Mouse (Mus musculus) right cerebral cortex, postnatal 25 days (tissue): ENCODE data around the gene Mea1.

Experiments
- DNase-seq: peaks from one replicate; pipeline ENCODE4 v3.0.0; 2022

Gene Mea1

DNA sequence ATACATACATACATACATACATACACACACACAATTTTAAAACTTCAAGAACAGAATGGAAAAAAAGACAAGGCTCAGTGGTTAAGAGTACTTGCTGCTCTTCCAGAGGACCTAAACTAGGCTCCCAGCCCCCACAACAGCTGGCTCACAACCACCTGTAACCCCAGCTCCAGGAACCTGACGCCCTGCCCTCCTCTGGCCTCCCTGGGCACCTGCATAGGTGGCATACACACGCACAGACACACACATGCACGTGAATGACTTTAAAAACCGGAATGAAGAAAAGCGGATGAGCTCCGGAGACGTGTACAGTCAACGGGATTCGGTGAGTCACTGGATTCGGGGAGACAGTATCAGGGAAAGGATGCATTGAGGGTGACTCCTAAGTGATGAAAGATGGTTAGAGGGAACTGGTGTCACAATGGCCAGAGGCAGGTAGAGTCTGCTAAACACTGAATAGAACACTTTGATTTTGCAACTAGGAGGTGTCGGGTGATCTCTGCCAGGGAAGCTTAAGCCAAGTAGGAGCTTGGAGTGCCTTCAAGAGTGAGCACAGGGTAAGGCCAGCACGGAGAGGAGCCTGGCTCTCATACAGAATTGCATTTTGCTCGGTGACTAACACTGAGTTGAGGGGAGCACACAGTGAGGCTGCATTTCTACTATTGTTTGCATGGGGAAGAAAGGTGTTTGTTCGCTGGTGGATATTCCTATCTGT, 27.9 kb downstream of the Mea1 start:
- no peak for DNase-seq

- DNase-seq = peak; percentile 90
Measured at GRCm38 (mm10) chr17:46710959-46711597, 32.5 kb downstream of the Mea1 start, which contains the start of gene Pex6. Pex6 (plus strand) TSS chr17:46711463.

DNA sequence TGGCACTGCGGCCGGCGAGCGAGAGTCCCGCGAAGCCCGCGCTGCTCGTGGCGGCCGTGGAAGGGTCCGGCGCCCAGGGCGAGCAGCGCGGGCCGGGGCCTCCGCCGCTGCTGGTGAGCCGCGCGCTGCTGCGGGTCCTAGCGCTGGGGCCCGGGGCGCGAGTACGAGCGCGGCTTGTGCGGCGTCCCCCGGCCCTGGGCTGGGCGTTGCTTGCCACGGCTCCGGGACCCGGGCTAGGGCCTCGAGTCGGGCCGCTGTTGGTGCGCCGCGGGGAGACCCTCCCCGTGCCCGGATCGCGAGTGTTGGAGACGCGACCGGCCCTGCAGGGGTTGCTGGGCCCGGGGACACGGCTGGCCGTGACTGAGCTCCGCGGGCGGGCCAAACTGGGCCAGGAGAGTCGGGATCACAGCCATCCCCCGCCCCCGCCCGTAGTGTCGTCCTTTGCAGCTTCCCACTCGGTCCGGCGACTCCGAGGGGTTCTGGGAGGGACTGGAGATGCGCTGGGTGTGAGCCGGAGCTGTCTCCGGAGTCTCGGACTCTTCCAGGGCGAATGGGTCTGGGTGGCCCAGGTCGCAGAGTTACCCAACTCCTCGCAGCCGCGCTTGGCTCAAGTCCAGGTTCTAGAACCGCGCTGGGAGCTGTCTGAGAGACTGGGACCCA, 33.1 kb downstream of the Mea1 start:
- DNase-seq = peak; percentile 39

DNA sequence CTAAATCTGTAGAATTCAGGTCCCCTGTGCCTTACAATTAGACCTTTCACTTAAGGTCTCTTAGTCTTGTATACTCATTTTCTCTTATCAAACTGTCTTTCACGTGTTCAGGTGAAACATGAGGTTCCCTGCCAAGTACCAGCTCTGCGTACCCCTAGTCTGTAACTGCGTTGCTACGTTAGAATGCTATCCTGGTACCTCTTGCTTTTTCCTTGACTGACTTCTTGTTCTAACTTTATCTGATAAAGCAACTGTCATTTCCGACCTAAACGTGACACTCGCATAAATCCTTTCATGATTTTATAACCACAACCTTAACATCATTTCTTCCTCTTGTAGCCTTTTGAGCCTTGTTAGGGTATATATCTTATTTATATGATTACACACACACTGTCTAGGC, 33.8 kb downstream of the Mea1 start:
- DNase-seq = no peak

- no peak for DNase-seq
Measured at GRCm38 (mm10) chr17:46713849-46714248, 35.3 kb downstream of the Mea1 start.

DNA sequence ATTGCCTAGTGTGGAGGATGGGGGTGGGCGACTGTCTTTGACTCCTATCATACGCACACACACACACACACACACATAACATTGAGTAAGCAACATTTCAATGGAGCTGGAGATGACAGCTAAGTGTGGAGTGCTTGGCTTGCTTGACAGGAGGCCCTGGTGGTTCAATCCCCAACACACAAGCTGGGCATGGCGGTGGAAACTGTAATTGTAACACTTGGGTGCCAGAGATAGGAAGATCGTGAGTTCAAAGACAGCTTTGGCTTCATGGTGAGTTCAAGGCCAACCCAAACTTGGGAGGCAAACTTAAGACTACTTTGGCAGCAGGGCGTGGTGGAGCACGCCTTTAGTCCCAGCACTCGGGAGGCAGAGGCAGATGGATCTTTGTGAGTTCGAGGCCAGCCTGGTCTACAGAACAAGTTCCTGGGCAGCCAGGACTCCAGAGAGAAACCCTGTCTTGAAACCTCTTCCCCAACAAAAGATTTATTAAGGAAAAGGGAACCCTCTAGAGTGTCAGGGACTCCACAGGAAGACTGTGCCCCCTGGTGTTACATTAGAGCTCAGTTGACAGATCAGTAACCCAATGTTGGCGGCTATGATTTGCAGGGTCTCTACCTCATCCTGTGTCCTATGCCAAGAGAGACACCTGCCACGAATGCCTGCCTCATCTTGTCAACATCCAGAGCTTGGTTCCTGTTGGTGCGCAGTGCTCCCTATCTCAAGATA, 36.3 kb downstream of the Mea1 start:
- no peak for DNase-seq

DNA sequence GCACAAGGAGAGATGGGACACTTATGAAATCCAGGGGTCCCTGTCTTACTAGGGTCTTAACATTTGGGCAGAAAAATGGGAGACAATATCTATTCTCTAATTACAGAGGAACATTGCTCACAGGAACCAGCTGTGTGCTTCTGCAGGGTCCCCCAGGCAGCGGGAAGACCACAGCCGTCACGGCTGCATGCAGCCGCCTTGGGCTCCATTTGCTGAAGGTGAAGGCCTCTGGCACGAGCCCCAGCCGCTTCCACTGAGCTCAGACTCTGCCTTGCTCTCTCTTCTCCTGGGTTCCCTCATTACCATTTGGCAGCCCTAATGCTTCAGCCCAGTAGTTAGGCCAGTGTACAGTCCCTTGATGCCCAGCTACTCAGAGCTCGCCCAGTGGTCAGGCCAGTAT, 42.5 kb downstream of the Mea1 start:
- no peak for DNase-seq

GRCm38 (mm10) chr17:46724477-46725084, 46.0 kb downstream of the Mea1 start:
- no peak for DNase-seq

- DNase-seq = no peak
Measured at GRCm38 (mm10) chr17:46725273-46725672, 46.7 kb downstream of the Mea1 start.

GRCm38 (mm10) chr17:46725731-46726645, 47.4 kb downstream of the Mea1 start:
- no peak for DNase-seq

DNA sequence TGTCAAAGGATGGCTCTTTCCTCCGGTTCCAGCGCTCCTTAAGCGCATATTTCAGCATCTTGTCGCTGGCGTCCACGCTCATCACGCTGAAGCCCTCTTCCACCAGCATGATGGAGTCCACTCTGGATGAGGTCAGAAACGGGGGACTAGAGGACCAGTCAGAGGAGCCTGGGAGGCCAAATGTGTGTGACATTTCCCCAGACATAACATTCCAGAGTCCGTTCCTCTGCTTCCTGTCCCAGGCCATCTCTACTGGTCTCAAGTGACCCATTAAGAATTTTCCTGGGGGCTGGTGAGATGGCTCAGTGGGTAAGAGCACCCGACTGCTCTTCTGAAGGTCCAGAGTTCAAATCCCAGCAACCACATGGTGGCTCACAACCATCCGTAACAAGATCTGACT, 48.7 kb downstream of the Mea1 start:
- DNase-seq = no peak

GRCm38 (mm10) chr17:46728021-46728420, 49.4 kb downstream of the Mea1 start:
- no peak for DNase-seq

DNA sequence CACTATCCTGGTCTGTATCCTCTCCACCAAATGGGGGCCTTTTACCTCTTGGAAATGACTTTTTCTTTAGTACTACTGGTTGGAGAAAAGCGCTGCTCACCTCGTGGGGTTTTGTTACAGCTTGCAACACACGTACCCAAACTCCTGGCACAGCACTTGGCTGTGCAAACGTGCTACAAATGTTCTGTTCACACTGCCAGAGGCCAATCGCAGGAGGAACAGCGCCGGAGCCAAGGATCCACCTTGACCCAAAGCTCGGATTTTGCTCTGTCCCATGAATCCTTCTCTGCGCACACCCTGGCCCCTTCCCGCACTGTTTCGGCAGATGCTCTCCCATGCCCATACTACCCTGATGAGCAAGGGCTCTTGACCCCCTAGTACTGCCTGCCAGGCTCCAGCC, 49.9 kb downstream of the Mea1 start:
- no peak for DNase-seq

GRCm38 (mm10) chr17:46728904-46729318, 50.3 kb downstream of the Mea1 start, which contains the start of gene Gnmt:
Gnmt (minus strand) TSS chr17:46729168.
- no peak for DNase-seq
